Mouse (Mus musculus) stomach, postnatal 0 days (tissue): ENCODE results near the gene Apbb1.

Experiments used
- CTCF ChIP-seq: IDR thresholded peaks from 2 replicates; pipeline ENCODE4 v1.5.1; 2016; ENCODE audit warnings: antibody characterized with exemption, low read depth, mild to moderate bottlenecking, moderate library complexity
- EP300 ChIP-seq: optimal IDR thresholded peaks from 2 replicates; pipeline ENCODE3; 2016; ENCODE audit warnings: antibody characterized with exemption

- TF ChIP-seq CTCF = no peak
- TF ChIP-seq EP300 = no peak
Measured at GRCm38 (mm10) chr7:105617810-105618209, 36.4 kb upstream of the Apbb1 start.
